Mouse (Mus musculus) lung, postnatal 0 days (tissue): ENCODE data around the gene Tap1. TPM values are rescaled to one million over a fixed set of nuclear protein-coding genes. Genes with fewer than 3 reads are reported as not detected.

Experiments
- ATAC-seq: fragments of 200-750 bp; cut with Nextera tagmentation; 2 replicates; pipeline ENCODE4 v1.8.0; 2017; ENCODE audit warnings: moderate library complexity
- DNase-seq: peaks from one replicate; pipeline ENCODE4 v3.0.0-alpha.2; 2016; ENCODE audit warnings: low spot score
- H3K27ac ChIP-seq: fragments of 300-500 bp; sonication (generic); 2 replicates; pipeline ENCODE4 v1.5.1; 2014; ENCODE audit warnings: antibody characterized with exemption, mild to moderate bottlenecking, low read length, mixed read lengths
- H3K27me3 ChIP-seq: fragments of 300-500 bp; sonication (generic); replicated peaks from 2 replicates; pipeline ENCODE4 v1.6.1; 2014; ENCODE audit warnings: low read length, mixed read lengths; ENCODE audit not compliant: insufficient read depth
- H3K36me3 ChIP-seq: fragments of 300-500 bp; sonication (generic); 2 replicates; pipeline ENCODE4 v1.6.1; 2014; ENCODE audit warnings: low read length, mixed read lengths; ENCODE audit not compliant: insufficient read depth
- H3K4me1 ChIP-seq: fragments of 300-500 bp; sonication (generic); 2 replicates; pipeline ENCODE4 v1.6.1; 2014; ENCODE audit warnings: antibody characterized with exemption, low read depth, low read length, mixed read lengths; ENCODE audit not compliant: insufficient read depth
- H3K4me2 ChIP-seq: fragments of 300-500 bp; sonication (generic); replicated peaks from 2 replicates; pipeline ENCODE4 v1.6.1; 2014; ENCODE audit warnings: low read depth, mild to moderate bottlenecking, low read length, moderate library complexity, mixed read lengths
- H3K4me3 ChIP-seq: fragments of 300-500 bp; sonication (generic); 2 replicates; pipeline ENCODE4 v1.5.1; 2014; ENCODE audit warnings: low read depth, low read length
- H3K9ac ChIP-seq: fragments of 300-500 bp; sonication (generic); replicated peaks from 2 replicates; pipeline ENCODE4 v1.6.1; 2014; ENCODE audit warnings: low read depth, mild to moderate bottlenecking
- H3K9me3 ChIP-seq: fragments of 300-500 bp; sonication (generic); 2 replicates; pipeline ENCODE4 v1.6.1; 2016; ENCODE audit warnings: low read length, mixed read lengths
- CTCF ChIP-seq: IDR thresholded peaks from 2 replicates; pipeline ENCODE4 v1.5.1; 2016; ENCODE audit warnings: antibody characterized with exemption, mild to moderate bottlenecking
- EP300 ChIP-seq: IDR thresholded peaks from 2 replicates; pipeline ENCODE4 v1.6.1; 2016; ENCODE audit warnings: antibody characterized with exemption, mild to moderate bottlenecking, control low read depth
- WGBS: fragments of 180-500 bp; shearing (Covaris S2); extraction: QIAGEN DNeasy Blood & Tissue Kit; methylation state at CpG from one replicate; pipeline ENCODE4 v1.1.7; 2014; 5-methylcytosine and 5-hydroxymethylcytosine counted together
- polyA plus RNA-seq: library from polyadenylated mRNA; unstranded; fragments of >200 nt; fragmentation: Nextera tagmentation; extraction: Ambion mirVana; gene quantifications from 2 replicates; pipeline ENCODE4 v1.2.1, GENCODE M21; 2015

Gene Tap1
- polyA plus RNA-seq, 1 experiment from 2014 or later: 12.6 TPM

- Histone ChIP-seq H3K27me3 (no peaks in the 10 kb centered on the region), H3K4me1 (no peaks in the 10 kb centered on the region), H3K9ac (no peak overlapping the region), H3K9me3 (no peaks in the 10 kb centered on the region), H3K4me2 (no peak overlapping the region), H3K4me3 (no peak overlapping the region), H3K27ac (no peak overlapping the region), H3K36me3 (no peaks in the 10 kb centered on the region)
- 38% methylated on average over 9 of the region's 9 CpGs for WGBS
- TF ChIP-seq EP300 (no peak), CTCF (peak; percentile 53)
- no peak for DNase-seq
- ATAC-seq: no peak
Observed at GRCm38 (mm10) chr17:34164202-34164895, 23.0 kb upstream of the Tap1 start.

DNA sequence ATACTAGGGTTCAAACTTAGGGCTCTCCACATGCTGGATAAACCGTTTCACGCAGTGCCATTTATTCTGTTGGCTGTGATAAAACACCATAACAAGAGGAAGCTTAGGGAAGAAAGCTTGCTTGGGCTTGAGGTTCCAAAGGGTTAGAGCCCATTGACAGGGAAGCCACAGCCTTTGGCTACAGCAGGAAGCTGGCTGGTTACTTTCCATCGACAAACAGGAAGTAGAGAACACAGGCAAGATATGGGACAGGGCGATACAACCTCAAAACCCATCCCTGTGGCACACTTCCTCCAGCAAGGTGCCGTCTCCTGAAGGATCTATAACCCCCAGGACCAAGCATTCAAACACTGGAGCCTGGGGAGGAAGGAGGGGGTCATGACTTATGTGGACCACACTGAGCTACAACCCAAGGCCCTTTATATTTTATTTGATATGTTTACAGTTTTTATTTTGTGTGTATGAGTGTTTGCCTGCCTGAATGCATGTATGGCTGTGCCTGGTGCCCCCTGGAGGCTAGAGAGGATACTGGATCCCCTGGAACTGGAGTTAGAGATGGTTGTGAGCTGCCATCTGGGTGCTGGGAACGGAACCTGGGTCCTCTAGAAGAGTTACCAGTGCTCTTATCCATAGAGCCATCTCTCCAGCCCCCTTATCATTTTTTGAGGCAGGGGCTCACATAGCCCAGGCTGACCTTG lies 22.2 kb upstream of the Tap1 start:
- Histone ChIP-seq H3K9me3 (no peaks in the 10 kb centered on the region), H3K4me1 (no peaks in the 10 kb centered on the region), H3K4me3 (no peak overlapping the region), H3K27me3 (no peaks in the 10 kb centered on the region), H3K36me3 (no peaks in the 10 kb centered on the region), H3K9ac (no peak overlapping the region), H3K4me2 (no peak overlapping the region), H3K27ac (no peak overlapping the region)
- WGBS: 70% methylated on average over 6 of the region's 6 CpGs
- no peak for ATAC-seq
- DNase-seq: no peak
- TF ChIP-seq CTCF (peak; percentile 59), EP300 (no peak)

GRCm38 (mm10) chr17:34169279-34169678 lies 18.1 kb upstream of the Tap1 start:
- H3K4me2 ChIP-seq: no peak overlapping the region
- ATAC-seq (peak; percentile 50), DNase-seq (peak; percentile 85)
- 2% methylated on average over 2 of the region's 2 CpGs for WGBS
- H3K27ac ChIP-seq: no peak overlapping the region
- H3K27me3 ChIP-seq: no peaks in the 10 kb centered on the region
- H3K4me3 ChIP-seq: no peak overlapping the region
- H3K9ac ChIP-seq: no peak overlapping the region
- no peaks in the 10 kb centered on the region for H3K4me1 ChIP-seq
- H3K36me3 ChIP-seq: no peaks in the 10 kb centered on the region
- no peak for TF ChIP-seq EP300
- TF ChIP-seq CTCF: peak; percentile 83
- no peaks in the 10 kb centered on the region for H3K9me3 ChIP-seq

- no peaks in the 10 kb centered on the region for H3K4me1 ChIP-seq
- H3K4me2 ChIP-seq: no peak overlapping the region
- 14% methylated on average over 4 of the region's 4 CpGs for WGBS
- H3K27me3 ChIP-seq: no peaks in the 10 kb centered on the region
- no peak overlapping the region for H3K4me3 ChIP-seq
- no peak overlapping the region for H3K9ac ChIP-seq
- no peak overlapping the region for H3K27ac ChIP-seq
- DNase-seq: no peak
- no peaks in the 10 kb centered on the region for H3K36me3 ChIP-seq
- ATAC-seq: no peak
- no peak for TF ChIP-seq CTCF
- no peak for TF ChIP-seq EP300
- no peaks in the 10 kb centered on the region for H3K9me3 ChIP-seq
Observed at GRCm38 (mm10) chr17:34170487-34170876, 16.9 kb upstream of the Tap1 start.

- TF ChIP-seq CTCF (peak; percentile 93), EP300 (no peak)
- no peaks in the 10 kb centered on the region for H3K9me3 ChIP-seq
- ATAC-seq (peak; percentile 74), DNase-seq (peak; percentile 86)
- no peak overlapping the region for H3K9ac ChIP-seq
- no peak overlapping the region for H3K4me2 ChIP-seq
- 25% methylated on average over 13 of the region's 13 CpGs for WGBS
- H3K4me1 ChIP-seq: no peaks in the 10 kb centered on the region
- H3K36me3 ChIP-seq: no peaks in the 10 kb centered on the region
- no peaks in the 10 kb centered on the region for H3K27me3 ChIP-seq
- H3K27ac ChIP-seq: no peak overlapping the region
- H3K4me3 ChIP-seq: no peak overlapping the region
Observed at GRCm38 (mm10) chr17:34170877-34171498, 16.4 kb upstream of the Tap1 start.

GRCm38 (mm10) chr17:34172528-34172927 lies 14.8 kb upstream of the Tap1 start:
- no peak overlapping the region for H3K4me2 ChIP-seq
- no peaks in the 10 kb centered on the region for H3K4me1 ChIP-seq
- H3K36me3 ChIP-seq: no peaks in the 10 kb centered on the region
- WGBS: 92% methylated on average over 5 of the region's 5 CpGs
- no peak overlapping the region for H3K27ac ChIP-seq
- DNase-seq (no peak), ATAC-seq (no peak)
- TF ChIP-seq EP300: no peak
- peak; percentile 30; the same call in 1 of the 2 replicates for TF ChIP-seq CTCF
- no peaks in the 10 kb centered on the region for H3K27me3 ChIP-seq
- H3K9ac ChIP-seq: no peak overlapping the region
- no peaks in the 10 kb centered on the region for H3K9me3 ChIP-seq
- no peak overlapping the region for H3K4me3 ChIP-seq
